Comparison of ENCODE assay signal across 34 mouse cellular contexts in genomic region chr4:151992091-151992490, GRCm38 (mm10). TPM values are rescaled to one million over a fixed set of nuclear protein-coding genes. Genes with fewer than 3 reads are reported as not detected.
"Had no signal": no experiment of that assay in that cellular context is flagged by ENCODE, and none has a peak within 500 bp of the region (broad histone marks: within the 10 kb centered on the region; RNA-seq: fewer than 3 reads in every experiment).

No protein-coding gene starts in this region.

- H3K27me3 ChIP-seq: limb, embryonic 12.5 days; limb, embryonic 13.5 days; limb, embryonic 15.5 days; lung, embryonic 15.5 days; midbrain, embryonic 12.5 days; midbrain, embryonic 13.5 days; midbrain, embryonic 15.5 days; neural tube, embryonic 12.5 days had no signal

- H3K9me3 ChIP-seq: limb, embryonic 10.5 days; limb, embryonic 12.5 days; limb, embryonic 13.5 days; limb, embryonic 15.5 days; liver, embryonic 12.5 days; liver, embryonic 13.5 days; liver, embryonic 15.5 days; lung, embryonic 15.5 days; megakaryocyte, embryonic 14.5 days; midbrain, embryonic 10.5 days; midbrain, embryonic 12.5 days; midbrain, embryonic 13.5 days; midbrain, embryonic 15.5 days; neural tube, embryonic 12.5 days had no signal

- ATAC-seq: liver, embryonic 12.5 days; liver, postnatal 0 days; lung, postnatal 0 days; midbrain, embryonic 13.5 days; midbrain, embryonic 15.5 days; midbrain, embryonic 16.5 days had no signal

- H3K9ac ChIP-seq: limb, embryonic 12.5 days; limb, embryonic 13.5 days; limb, embryonic 15.5 days; liver, embryonic 12.5 days; liver, embryonic 13.5 days; liver, embryonic 14.5 days; liver, embryonic 15.5 days; liver, postnatal 0 days; lung, embryonic 14.5 days; lung, embryonic 15.5 days; midbrain, embryonic 12.5 days; midbrain, embryonic 15.5 days; neural tube, embryonic 12.5 days had no signal

- H3K4me2 ChIP-seq: limb, embryonic 12.5 days; limb, embryonic 13.5 days; limb, embryonic 15.5 days; liver, embryonic 11.5 days; liver, embryonic 12.5 days; liver, embryonic 13.5 days; liver, embryonic 15.5 days; lung, embryonic 14.5 days; lung, embryonic 15.5 days; midbrain, embryonic 11.5 days; midbrain, embryonic 12.5 days; midbrain, embryonic 13.5 days; midbrain, embryonic 15.5 days; neural tube, embryonic 12.5 days had no signal

- H3K27ac ChIP-seq: limb, embryonic 10.5 days; limb, embryonic 12.5 days; limb, embryonic 13.5 days; limb, embryonic 15.5 days; liver, embryonic 12.5 days; liver, embryonic 13.5 days; liver, embryonic 14.5 days; liver, embryonic 15.5 days; lung, embryonic 15.5 days; macrophage; midbrain, embryonic 10.5 days; midbrain, embryonic 12.5 days; midbrain, embryonic 13.5 days; midbrain, embryonic 15.5 days; neural tube, embryonic 12.5 days had no signal

- DNase-seq: left cerebral cortex, postnatal 4 days; liver; liver, embryonic 13.5 days; liver, postnatal 0 days; lung, adult 18-20 months; lung, adult 2 months; lung, embryonic 14.5 days; lung, postnatal 10 days; lung, postnatal 14 days; lung, postnatal 36 days; lung, postnatal 4 days; midbrain, embryonic 14.5 days had no signal

- H3K4me3 ChIP-seq: limb, embryonic 10.5 days; limb, embryonic 12.5 days; limb, embryonic 13.5 days; limb, embryonic 15.5 days; liver, embryonic 12.5 days; liver, embryonic 13.5 days; liver, embryonic 15.5 days; lung, embryonic 15.5 days; megakaryocyte, embryonic 14.5 days; midbrain, embryonic 10.5 days; midbrain, embryonic 12.5 days; midbrain, embryonic 13.5 days; midbrain, embryonic 15.5 days; myocyte; neural tube, embryonic 12.5 days had no signal

RNA-seq across cellular contexts. Expression of gene Tas1r1, which starts 46.3 kb away (rescaled TPM):
- total RNA-seq: liver, adult 2 months; monocyte, adult 5-6 weeks had no signal
- polyA plus RNA-seq: liver, adult 2 months; macrophage had no signal
